Mouse (Mus musculus) adrenal gland, postnatal 10 days (tissue): ENCODE data around the gene Plppr2. TPM values are rescaled to one million over a fixed set of nuclear protein-coding genes. Genes with fewer than 3 reads are reported as not detected.
A peak's percentile ranks its signal among the peaks of the same experiment; 100 is the strongest.

Experiments
- DNase-seq: peaks from one replicate; pipeline ENCODE4 v3.0.0; 2021; ENCODE audit warnings: mixed read lengths
- long read RNA-seq, 2 experiments: library from polyadenylated mRNA; stranded (forward); transcript quantifications; one replicate each; pipeline ENCODE4 v2.0.0; 2021
- total RNA-seq, 2 experiments: library from RNA; stranded (reverse); gene quantifications; 2 replicates each; pipeline ENCODE4 v1.2.3; 2021

Plppr2 gene
- 10 to 100 TPM; 21.9 to 22.3 TPM for total RNA-seq
- long read RNA-seq, experiment 1, partial matches to known transcripts = 7 of 28 reads
- long read RNA-seq, experiment 1, other reads (novel, unspliced or antisense) = 21 of 28 reads
- long read RNA-seq, experiment 2, partial matches to known transcripts = 0 of 8 reads
- long read RNA-seq, experiment 2, other reads (novel, unspliced or antisense) = 6 of 8 reads

- peak; percentile 99 for DNase-seq
Measured at GRCm38 (mm10) chr9:21936692-21937570, at the start of gene Plppr2. TSS of gene Plppr2 (plus strand) at chr9:21937033.

- no peak for DNase-seq
Measured at GRCm38 (mm10) chr9:21889229-21889628, 47.6 kb upstream of the Plppr2 start.

- peak; percentile 79 for DNase-seq
Measured at GRCm38 (mm10) chr9:21901223-21901820, 35.5 kb upstream of the Plppr2 start.

GRCm38 (mm10) chr9:21904031-21904430 is 32.8 kb upstream of the Plppr2 start:
- DNase-seq = no peak

GRCm38 (mm10) chr9:21908216-21908615 is 28.6 kb upstream of the Plppr2 start:
- DNase-seq = no peak

- no peak for DNase-seq
Measured at GRCm38 (mm10) chr9:21909474-21910223, 27.2 kb upstream of the Plppr2 start.

GRCm38 (mm10) chr9:21916851-21917492 is 19.9 kb upstream of the Plppr2 start:
- DNase-seq = no peak

GRCm38 (mm10) chr9:21917493-21918034 is 19.3 kb upstream of the Plppr2 start:
- DNase-seq = peak; percentile 42

GRCm38 (mm10) chr9:21918035-21918592 is 18.7 kb upstream of the Plppr2 start, which contains the start of gene Rab3d:
TSS of gene Rab3d (minus strand) at chr9:21918192.
- peak; percentile 98 for DNase-seq

- DNase-seq = no peak
Measured at GRCm38 (mm10) chr9:21918692-21919384, 18.0 kb upstream of the Plppr2 start.

GRCm38 (mm10) chr9:21923036-21923435 is 13.8 kb upstream of the Plppr2 start:
- DNase-seq = no peak

GRCm38 (mm10) chr9:21923490-21924098 is 13.2 kb upstream of the Plppr2 start:
- DNase-seq = no peak

- DNase-seq = peak; percentile 97
Measured at GRCm38 (mm10) chr9:21924099-21924493, 12.7 kb upstream of the Plppr2 start.

GRCm38 (mm10) chr9:21925034-21925433 is 11.8 kb upstream of the Plppr2 start:
- no peak for DNase-seq

GRCm38 (mm10) chr9:21925506-21925905 is 11.3 kb upstream of the Plppr2 start:
- no peak for DNase-seq

GRCm38 (mm10) chr9:21926155-21926554 is 10.7 kb upstream of the Plppr2 start:
- DNase-seq = peak; percentile 73

- DNase-seq = no peak
Measured at GRCm38 (mm10) chr9:21926784-21927183, 10.0 kb upstream of the Plppr2 start.

GRCm38 (mm10) chr9:21927208-21927753 is 9.6 kb upstream of the Plppr2 start, which contains the start of the genes Ccdc159 and Tmem205:
TSS of gene Ccdc159 (plus strand) at chr9:21927471.
TSS of gene Tmem205 (minus strand) at chr9:21927556.
- DNase-seq = peak; percentile 95

- DNase-seq = no peak
Measured at GRCm38 (mm10) chr9:21929208-21929607, 7.6 kb upstream of the Plppr2 start.

GRCm38 (mm10) chr9:21932006-21932405 is 4.8 kb upstream of the Plppr2 start:
- DNase-seq = no peak
